Mouse (Mus musculus) cerebellum, adult 11-12 months (tissue): ENCODE results near the gene Rab35.
A peak's percentile ranks its signal among the peaks of the same experiment; 100 is the strongest.

ENCODE experiments used
- DNase-seq: peaks from one replicate; pipeline ENCODE4 v3.0.0; 2022

The Rab35 gene

DNA sequence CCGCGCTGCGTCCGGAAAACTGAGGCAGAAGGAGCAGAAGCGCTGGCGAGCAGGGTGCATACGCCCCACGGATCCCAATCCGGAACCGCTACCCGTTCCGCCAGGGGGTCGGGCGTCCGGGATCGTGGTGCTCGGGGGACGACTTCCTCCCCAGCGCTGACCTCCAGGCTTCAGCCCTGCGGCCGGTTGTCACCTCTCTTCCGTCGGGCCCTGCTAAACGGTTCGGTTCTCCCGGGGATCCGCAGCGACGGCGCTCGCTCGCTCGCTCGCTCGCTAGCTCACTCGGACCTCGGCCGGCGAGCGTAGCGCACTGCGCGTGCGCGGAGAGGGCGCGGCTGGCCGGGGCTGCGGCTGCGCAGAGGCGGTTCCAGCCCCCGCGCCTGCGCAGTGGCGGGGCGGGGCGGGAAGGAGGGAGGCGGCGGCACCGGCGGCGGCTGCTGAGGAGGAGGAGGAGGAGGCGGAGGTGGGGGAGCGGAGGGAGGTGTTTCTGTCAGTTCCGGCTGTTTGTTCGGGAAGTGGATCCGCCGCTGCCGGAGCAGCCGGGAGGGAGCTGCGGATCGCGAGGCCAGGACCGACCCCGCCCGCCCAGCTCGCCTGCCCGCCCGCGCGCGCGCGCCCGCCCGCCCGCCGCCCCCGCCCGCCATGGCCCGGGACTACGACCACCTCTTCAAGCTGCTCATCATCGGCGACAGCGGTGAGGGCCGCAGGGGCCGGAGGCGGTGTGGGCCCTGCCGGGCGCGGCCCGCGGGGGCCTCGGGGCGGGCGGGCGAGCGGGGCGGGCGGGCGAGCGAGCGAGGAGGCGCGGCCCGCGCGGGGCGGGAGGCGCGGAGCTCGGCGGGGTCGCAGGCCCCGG is at the start of gene Rab35:
Gene Rab35 (plus strand): TSS at position 404 of the 853 bp plus-strand sequence.
- peak; percentile 96 for DNase-seq

DNA sequence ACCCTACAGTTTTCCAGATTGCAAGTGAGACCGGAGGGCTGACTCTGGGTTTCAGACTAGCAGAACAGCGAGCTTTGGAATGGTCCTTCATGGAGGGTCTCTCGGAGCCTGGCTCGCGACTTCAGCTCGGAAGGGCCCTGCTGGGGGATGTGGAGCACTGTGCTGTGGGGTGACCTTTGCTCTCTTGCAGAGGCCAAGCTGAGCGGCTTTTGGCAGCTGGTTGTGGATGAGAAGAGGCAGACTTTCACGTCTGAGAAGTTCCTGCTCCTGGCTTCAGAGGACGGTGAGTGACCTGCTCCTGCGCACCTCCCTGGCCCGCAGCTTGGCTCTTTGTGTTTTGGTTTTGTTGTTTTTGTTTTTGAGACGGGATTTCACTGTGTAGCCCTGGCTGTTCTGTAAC is 46.1 kb upstream of the Rab35 start:
- DNase-seq, result no peak

DNA sequence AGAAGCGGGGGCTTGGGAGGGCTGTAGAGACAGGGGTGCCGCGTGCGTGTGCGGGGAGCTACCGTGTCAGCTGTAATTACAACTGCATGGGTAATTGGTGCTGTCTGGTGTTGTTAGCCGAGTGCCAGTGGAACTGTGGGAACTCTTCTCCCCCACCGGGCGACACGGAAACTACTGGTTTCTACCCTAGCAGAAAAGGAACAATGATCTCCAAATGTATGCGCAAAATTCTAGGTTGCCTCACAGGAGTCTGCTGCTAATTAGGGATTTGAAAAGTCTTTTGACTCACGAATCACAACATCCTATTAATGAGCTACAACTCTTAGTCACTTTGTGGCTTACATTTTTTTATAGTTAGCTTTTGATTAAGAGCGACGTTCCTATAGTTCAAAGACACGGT is 45.5 kb upstream of the Rab35 start:
- DNase-seq, result no peak

DNA sequence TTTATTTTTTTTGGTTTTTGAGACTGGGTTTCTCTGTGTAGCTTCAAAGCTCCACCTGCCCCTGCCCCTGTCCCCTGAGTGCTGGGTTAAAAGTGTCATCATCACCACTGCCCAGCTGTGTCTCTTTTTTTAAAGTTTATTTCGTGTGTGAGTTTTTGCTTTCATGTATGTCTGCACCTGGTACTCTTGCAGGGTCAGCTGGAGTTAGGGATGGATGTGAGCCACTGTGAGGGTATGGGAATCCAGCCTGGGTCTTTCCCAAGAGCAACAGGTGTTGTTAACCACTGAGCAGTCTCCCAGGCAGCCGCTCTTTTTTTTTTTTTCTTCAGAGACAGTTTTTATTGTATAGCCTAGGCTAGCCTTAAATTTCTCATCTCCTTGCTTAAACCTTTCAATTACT is 44.9 kb upstream of the Rab35 start:
- DNase-seq, result no peak

DNA sequence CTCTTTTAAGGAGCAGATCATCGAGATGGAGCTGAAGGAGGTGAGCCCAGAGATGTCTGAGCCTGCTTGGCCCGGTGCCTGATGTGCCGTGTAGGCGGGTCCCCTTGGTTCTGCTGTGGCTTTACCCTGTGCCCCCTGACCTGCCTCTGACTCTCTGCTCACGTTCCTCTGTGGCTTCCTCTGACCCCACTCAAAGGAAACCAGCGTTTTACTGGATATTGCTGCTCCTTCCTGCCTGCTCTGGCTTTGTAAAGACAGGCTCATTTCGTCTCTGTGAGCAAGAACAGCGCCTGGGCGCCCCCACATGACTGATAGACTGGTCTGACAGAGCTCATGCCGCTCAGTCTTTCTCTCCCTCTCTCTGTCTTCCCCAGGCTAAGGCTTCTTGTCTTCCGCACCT is 40.7 kb upstream of the Rab35 start:
- no peak for DNase-seq

DNA sequence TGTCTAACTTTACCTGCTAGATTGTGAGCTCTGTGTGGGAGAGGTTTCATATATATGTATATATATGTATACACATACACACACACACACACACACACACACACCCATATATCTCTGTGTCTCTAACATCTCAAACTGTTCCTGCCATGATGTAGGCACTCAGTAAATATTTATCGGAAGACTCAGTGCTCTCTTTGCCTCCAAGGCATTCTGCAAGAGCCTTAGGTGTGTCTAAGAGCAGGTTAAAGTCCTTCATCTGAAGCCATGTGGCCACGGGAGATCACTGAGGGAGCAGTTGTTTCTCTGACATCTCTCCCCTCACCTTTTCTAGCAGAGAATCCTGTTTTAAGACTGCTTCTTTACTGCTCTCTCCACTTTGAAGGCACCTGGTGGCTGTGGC is 40.2 kb upstream of the Rab35 start:
- no peak for DNase-seq

DNA sequence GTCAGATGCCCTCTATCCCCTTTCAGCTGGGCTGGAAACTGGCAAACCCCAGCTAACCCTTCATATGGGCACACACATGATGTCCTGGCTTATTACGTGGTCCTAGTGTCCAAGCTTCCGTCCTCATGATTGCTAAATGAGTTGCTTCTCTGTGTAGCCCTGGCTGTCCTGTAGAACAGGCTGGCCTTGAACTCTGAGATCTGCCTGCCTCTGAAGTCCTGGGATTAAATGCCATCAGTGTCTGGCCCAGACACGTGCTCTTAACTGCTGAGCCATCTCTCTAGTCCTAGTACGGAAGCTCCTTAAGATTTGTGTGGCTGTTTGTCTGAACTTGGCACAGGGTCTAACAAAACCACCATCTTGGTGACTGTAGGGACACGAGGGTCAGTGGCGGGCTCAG is 28.1 kb upstream of the Rab35 start:
- DNase-seq, result no peak

DNA sequence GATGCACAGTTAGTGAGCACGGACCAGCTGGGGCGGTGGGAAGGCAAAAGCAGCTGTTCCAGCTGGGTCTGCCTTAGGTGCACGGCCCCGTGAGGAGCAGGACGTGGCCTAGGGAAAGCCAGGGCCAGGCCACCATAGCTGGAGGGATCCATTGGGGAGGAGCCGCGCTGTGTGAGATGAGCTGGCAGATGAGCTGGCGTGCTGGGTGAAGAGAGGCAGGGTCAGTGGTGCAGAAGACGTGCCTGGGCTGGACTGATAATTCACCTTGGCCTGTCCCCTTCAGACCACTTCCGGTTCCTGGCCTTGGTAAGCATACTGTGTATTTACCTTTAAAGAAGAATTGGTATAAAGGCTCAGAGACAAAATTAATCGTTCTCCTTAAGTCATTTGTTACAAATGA is 20.1 kb upstream of the Rab35 start:
- no peak for DNase-seq

DNA sequence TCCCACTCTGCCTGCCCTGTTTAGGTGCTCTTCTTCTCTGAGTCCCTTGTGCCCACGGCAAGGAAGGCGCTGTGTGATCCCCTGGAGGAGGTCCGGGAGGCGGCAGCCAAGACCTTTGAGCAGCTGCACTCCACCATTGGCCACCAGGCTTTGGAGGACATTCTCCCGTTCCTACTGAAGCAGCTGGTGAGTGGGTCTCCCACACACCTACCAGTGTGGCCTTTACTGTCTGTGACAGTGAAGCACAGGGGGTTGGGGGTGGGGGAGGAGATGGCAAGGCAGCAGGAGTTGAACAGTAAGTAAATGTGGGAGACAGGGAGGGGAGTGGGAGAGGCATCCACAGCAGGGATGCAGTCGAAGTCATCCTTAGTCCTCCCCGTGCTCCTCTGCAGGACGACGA is 18.4 kb upstream of the Rab35 start:
- DNase-seq, result no peak

DNA sequence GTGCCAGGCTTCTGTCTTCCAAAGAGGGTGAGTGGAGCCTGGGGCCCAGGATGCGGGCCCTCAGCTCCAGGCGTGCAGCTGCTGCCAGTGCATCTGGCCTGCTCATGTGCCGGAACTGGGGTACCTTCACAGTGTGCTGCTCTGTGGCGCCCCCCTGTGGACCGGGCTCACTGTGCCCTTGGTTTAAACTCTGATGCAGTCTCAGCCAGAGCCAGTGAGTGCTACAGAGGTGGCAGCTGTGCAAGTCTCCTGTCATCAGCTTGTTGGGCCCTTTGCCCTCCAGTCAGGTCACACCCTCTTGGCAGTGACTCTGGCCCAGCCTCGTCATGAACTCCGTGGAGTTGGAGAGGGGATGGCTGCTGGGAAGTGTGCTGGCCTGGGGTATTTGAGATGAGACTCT is 16.8 kb upstream of the Rab35 start:
- no peak for DNase-seq

DNA sequence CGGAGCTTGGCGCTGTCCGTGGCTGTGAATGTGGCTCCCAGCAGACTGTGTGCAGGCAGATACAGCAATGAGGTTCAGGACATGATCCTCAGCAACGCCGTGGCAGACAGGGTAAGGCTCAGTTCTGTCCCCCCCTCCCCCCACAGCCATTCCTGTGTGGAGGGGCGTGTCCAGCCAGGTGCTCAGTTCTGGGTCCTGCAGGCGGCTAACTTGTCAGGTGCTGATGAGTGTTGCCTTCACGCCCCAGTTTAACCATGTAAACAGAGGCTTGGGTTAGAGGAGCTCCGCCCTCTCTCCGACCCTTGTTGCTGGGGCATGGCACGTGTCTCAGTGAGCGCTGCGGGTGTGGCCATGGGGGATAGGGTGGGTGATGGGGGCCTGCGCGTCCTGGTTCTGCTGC is 12.0 kb upstream of the Rab35 start:
- no peak for DNase-seq

DNA sequence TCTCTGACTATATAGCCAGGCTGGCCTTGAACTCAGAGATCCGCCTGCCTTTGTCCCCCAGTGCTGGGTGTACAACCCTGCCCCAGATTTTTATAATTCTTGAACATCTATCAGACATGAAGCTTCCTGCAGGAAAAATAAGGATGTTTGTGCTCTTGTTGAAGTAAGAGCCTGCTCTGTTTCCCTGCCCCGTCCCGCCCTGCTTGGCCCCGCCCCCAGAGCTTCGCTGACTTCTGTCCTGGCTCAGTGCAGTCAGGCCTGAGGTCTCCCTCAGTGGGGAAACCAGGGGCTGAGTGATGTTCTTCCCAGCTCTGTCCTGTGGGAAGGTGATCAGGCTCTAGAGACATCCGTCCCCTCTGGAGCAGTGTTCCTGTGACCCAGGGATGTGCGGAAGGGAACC is 9.0 kb upstream of the Rab35 start:
- DNase-seq, result no peak

DNA sequence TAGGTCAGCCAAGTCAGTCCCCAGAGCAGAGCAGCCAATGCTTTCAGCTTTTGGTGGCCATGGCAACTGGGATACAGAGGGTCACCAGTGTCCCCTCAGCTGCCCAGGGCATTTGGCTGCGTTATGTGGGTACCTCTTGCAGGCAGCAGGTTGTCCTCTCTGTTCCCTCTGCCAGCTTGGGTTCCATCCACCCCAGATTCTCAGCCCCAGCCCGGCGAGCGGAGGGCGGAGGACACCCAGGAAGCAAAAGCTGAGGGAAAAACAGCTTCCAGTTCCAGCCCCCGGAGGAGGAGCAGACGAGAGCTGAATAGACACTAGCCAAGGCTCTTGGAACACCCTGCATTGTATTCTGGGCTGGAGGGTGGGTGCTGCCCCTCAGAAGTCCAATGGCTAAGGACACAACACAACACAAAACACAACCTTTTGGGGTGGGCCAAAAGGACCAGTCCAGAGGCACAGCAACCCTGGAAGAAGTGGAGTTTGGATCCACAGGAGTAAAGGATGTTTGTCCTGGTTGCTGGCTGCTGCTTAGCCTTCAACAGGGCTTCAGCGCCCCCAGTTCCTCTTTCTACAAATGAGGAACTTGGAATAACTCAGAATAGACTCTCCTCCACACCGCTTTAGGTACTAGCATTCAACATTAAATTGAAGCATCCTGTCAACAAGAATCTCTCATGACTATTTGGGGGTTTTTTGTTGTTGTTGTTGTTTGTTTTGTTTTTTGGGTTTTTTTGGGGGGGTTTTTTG is 7.8 kb upstream of the Rab35 start:
- DNase-seq, result no peak

DNA sequence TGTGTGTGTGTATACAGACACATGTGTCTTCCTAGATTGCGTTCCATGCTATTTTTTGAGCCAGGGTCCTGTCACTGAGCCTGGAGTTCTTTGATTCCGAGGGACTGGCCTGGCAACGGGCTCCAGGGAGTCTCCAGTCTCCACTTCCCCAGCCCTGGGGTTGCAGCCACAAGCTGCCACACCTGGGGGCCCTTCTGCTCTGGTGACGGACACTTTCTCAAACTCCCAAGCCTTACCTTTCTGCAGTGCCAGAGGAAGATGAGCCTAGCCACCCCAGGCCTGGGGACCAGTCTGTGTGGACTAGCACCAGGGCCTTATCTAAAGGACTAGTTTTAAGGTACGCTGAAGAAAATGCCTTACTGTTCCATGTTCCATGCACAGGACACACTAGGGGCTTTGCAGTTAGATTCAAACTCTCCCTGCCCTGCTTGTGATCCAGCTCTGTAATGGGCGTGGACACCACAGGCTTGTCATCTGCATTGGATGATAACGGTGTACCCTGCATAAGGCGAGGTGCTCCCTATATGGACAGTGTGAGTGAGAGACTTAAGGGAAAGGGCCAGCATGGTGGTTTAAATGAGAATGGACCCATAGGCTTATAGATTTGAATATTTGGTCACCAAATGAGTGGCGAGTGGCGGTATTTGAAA is 5.3 kb upstream of the Rab35 start:
- DNase-seq, result no peak

DNA sequence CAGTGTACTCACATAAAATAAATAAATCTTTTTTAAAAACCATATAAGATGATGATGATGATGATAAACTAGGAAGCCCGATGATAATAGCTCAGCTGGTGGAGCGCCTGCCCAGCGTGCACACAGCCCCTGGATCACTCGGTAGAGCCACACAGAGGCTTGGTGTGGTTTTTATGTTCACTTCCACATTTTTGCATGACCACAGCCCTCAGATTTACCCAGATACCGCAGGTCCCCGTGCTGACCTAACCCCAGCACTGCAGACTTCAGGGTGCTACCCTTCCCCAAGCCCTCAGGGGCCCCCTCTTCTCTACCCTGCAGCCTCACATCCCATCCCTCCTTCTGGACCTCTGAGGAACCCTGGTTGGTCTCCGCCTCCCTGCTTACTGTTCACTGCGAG is 3.6 kb upstream of the Rab35 start:
- no peak for DNase-seq

DNA sequence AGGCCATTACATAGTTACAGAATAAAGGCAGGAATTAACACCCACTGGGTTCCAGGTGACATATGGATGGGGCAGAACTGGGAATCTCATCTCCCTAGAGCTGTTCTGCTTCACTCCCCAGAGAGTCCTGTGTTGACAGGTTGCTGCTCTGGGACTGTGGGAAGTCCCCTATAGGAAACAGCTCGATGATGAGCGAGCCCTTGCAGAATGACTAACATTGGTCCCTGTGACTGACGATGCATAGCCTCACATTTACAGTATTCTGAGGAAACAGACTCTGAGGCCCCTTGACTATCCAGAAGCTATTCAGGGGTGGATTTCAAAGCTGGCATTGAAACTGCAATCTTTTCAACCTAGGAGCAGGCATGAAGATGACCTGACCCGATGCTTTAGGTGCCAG is 2.0 kb upstream of the Rab35 start:
- DNase-seq, result no peak

DNA sequence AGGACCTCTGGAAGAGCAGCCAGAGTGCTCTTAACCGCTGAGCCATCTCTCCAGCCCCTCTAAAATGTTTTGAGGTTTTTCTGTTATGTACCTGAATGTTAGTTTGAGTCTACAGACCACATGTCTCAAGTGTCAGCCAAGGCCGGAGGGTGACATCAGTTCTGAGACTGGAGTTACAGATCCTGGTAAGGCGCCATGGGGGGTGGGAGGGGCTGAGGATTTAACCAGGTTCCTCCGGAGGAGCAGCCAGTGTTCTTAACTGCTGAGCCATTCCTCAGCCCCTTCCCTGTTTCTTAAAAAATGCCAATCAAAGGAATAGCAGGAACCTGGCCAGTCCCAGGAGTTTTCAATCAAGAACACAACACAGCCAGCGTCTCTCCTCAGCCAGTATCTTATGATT is 1.4 kb upstream of the Rab35 start:
- DNase-seq, result no peak

DNA sequence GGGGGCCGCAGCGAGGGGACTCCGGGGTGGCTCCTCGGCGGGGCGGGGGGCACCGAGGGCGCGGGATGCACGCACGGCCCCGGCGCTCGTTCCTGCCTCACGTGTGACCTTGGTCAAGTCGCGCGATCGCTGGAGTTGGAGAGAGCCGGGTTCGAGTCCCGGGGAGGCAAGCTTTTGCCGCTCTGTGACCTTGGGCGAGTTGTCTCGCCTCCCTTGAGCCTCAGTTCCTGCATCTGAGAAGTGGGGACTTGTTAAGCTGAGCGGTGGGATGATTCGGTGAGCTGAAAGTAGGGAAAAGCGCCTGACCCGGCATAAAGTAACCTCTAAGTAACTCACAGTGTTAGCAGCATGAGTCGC is 628 bp downstream of the Rab35 start:
- peak; percentile 61 for DNase-seq

DNA sequence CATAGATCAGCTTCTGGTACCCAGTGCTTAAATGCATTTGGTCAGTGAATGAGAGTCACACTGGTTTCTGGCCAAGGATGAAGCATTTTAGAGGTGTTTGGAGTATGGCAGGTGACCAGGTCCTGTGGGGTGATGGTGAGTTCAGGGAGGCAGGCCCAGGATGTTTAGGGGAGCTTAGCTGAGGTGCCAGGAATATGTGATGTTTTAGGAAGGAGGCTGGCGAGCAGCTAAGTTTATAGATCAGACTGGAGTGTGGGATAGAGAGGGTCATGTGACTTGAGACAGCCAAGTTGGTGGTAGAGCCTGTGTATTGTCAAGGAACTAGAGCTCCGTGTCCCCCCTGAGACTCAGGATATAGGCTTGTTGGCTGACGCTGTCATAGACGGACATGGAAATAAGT is 1.4 kb downstream of the Rab35 start:
- no peak for DNase-seq

DNA sequence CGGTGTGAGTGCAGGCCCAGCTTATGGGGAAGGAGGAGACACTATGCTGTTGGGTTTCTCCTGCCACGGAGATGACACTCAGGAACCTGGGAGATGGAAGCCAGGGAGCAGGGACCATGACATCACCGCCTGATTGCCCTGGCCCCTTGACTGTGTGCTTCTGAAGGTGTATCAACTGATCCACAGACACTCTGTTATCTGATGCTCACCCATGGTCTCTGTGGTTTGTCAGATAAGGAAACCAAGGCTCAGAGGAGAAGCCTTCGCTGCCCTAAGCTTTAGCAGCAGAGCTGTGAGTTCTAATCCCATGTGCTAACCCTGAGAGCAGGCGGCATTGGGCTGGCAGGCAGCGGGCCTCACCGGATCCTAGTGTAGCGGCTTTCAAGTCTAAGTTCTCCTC is 2.3 kb downstream of the Rab35 start:
- DNase-seq, result no peak

DNA sequence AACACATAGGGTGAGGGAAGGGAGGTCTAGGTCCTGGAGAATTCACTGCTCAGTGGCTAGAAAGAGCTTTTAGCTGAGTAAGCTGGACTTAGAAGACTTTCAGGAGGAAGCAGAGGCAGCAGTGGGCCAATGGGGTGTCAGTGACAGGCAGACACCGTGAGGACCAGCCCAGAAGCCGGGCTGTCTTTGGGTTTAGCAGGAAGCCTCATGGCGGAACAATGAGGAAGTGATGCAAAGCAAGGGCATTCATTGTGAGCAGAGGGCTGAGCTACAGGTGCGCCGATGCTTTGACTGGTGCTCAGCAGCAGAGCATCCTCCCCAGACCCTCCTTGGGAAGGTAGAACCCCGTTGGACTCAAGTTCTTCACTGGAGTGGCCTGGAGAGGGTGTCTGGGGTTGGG is 3.8 kb downstream of the Rab35 start:
- no peak for DNase-seq

DNA sequence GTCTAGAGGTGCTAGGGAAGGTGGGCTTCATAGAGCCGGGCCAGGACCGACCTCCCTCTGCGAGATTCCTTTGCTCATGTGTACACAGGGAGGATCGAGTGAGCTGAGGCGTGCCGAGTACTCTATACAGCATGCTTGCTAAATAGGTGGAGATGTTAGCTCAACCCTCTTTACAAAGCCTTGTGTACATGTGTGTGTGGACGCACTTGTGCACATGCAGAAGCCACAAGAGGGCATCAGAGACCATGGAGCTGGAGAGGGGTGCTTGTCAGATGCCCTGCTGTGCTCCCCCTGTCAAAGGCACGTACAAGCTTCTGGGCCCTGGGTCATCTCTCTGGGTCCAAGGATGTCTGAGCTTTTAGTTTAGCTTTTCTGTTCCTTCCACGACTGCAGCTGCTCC is 12.5 kb downstream of the Rab35 start:
- DNase-seq, result no peak

DNA sequence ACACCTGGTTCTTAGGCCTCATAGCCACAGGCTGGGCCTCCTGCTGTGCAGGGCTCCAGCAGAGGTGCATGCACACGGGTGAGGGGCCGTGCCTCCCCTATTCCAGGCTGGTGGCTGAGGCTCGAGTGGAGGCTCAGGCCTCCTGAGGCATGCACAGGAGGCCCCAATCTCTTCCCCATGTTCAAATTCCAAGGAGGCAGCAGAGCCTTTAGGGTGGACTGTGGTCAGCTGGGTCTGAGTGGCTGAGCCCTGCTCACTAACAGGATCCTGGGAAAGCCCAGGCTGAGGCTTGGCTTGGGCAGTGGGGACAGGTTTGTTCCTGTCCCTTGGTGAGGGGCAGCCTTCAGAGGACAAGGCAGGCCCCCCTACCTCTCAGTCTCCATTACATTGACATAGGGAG is 17.2 kb downstream of the Rab35 start:
- no peak for DNase-seq

DNA sequence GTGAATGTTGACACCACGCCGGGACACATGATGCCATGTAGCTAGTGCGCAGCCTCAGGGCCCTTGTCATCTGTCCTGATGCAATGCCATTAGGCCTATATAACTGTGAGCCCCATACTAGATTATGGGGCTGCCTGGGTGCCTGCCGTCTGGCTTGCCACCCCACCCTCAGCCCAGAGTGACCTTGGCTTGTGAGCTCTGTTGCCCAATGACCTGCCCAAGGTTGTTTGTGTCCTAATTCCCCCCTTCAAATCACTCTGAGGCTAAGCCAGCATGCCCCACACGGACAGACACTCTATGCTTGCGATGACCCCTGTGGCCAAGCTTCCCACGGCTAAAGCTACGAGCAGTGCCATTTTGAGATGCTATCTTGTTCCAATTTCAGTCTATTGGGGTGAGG is 18.0 kb downstream of the Rab35 start:
- DNase-seq, result no peak
